Mouse (Mus musculus) megakaryocyte, embryonic 14.5 days (primary cell): ENCODE measurements at regions not wholly inside any gene's neighbourhood (a gene's known extent, or its start where the extent isn't known, plus 50 kb on each side); places are given as distances from the start of the nearest gene placed in this dataset.

Experiments
- FLI1 ChIP-seq: IDR thresholded peaks from 2 replicates; pipeline ENCODE4 v1.6.1; 2012; ENCODE audit warnings: low read length, inconsistent platforms, mixed read lengths
- GATA1 ChIP-seq: IDR thresholded peaks from 3 replicates; pipeline ENCODE4 v1.6.1; 2012; ENCODE audit warnings: mixed read lengths, low read length, inconsistent platforms, borderline replicate concordance

DNA sequence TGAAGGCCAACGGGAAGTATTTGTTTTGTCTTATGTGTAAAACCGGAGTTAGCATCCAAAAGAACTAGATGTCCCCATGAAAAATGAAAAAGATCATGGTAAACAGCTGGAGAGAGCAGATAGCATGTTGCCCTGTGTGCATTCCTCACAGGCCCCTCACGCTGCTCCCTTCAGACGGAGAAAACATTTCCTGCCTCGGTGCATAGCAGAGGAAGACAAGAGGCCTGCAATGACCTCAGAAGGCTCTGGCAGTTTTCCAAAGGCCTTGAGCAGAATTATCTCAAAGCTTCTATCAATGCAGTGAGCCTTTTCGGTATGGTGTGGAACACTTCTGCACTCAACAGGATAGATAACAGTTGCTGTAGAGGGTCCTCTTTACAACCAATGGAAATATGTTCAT lies 101.3 kb upstream of the Ccn2 start:
- TF ChIP-seq FLI1 (no peak), GATA1 (no peak)
